Mouse (Mus musculus) neutrophil, adult 5-6 weeks (primary cell): ENCODE data around the gene Malrd1. TPM values are rescaled to one million over a fixed set of nuclear protein-coding genes. Genes with fewer than 3 reads are reported as not detected.

ENCODE experiments used
- ATAC-seq: fragments of 151-379, 151-347 bp; 2 replicates; pipeline ENCODE4 v1.8.0; 2017; ENCODE audit warnings: mild to moderate bottlenecking, moderate TSS enrichment; ENCODE audit not compliant: insufficient number of reproducible peaks, poor library complexity, low FRiP score, severe bottlenecking; ENCODE audit errors: extremely low read depth
- total RNA-seq: library from RNA; stranded (forward); fragments of 200-1000 nt; gene quantifications from 2 replicates; pipeline ENCODE4 v1.2.3, GENCODE M21; 2017

Gene Malrd1
- total RNA-seq = not detected in 2 replicates

DNA sequence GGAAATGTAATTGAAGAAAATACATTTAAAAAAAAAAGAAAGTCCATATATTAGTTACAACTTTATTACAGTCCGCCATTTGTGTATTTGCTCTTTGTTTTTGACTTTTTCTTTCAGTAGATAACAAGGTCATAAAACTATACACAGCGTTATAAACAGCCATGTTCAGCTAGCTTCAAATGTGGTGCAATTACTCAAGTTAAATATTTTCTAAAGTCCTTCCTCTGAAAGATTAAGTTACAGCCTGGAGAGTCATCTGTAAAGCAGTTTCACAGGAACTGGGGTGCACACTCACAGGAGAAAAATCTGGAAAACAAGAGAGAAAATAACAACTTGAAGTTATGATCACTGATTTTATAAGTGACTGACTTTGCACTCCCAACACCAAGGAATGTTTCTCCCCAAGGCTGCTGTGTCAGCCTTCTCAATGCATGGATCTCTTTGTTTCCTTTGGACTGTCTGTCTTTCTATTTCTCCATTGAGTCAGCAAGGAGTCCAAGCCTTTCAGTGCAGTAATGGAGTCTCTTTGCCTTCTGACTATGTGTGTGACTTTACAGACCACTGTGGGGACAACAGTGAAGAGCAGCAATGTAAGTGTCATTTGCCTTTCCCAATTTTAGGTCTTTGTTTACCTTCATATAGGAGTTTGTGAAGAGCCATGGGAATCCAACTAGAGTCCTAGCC, at the start of gene Malrd1:
TSS of gene Malrd1 (plus strand) at position 239 of the 684 bp plus-strand sequence.
- no peak for ATAC-seq

- no peak for ATAC-seq
These were observed 12.4 kb downstream of the Malrd1 start for GRCm38 (mm10) chr2:15538643-15539042.

- ATAC-seq = no peak
These were observed 87.2 kb downstream of the Malrd1 start for GRCm38 (mm10) chr2:15613327-15613948.

- no peak for ATAC-seq
These were observed 87.7 kb downstream of the Malrd1 start for GRCm38 (mm10) chr2:15614026-15614425.

- ATAC-seq = no peak
These were observed 109.5 kb downstream of the Malrd1 start for GRCm38 (mm10) chr2:15635761-15636160.

GRCm38 (mm10) chr2:15643864-15644263, 117.6 kb downstream of the Malrd1 start:
- ATAC-seq = no peak

- ATAC-seq = no peak
These were observed 130.1 kb downstream of the Malrd1 start for GRCm38 (mm10) chr2:15656388-15656787.

- ATAC-seq = no peak
These were observed 176.7 kb downstream of the Malrd1 start for GRCm38 (mm10) chr2:15702977-15703376.

DNA sequence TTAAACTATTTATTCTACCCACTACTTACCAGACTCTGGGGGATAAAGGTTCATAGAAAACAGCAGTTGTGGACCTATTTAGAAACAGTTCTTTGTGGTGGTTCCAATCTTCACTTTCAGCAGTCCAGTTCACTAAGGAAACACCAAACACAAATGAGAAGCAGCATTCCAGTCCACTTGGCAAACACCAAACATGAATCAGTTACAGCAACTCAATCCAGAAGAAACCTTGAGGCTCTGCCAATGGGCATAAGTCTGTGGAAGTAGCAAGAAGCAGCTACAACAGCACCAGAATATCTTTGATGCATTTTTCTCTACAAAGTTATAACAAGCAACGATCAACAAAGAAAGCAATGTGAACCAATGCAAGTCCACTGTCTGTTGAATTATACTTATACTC, 214.7 kb downstream of the Malrd1 start:
- ATAC-seq = no peak

DNA sequence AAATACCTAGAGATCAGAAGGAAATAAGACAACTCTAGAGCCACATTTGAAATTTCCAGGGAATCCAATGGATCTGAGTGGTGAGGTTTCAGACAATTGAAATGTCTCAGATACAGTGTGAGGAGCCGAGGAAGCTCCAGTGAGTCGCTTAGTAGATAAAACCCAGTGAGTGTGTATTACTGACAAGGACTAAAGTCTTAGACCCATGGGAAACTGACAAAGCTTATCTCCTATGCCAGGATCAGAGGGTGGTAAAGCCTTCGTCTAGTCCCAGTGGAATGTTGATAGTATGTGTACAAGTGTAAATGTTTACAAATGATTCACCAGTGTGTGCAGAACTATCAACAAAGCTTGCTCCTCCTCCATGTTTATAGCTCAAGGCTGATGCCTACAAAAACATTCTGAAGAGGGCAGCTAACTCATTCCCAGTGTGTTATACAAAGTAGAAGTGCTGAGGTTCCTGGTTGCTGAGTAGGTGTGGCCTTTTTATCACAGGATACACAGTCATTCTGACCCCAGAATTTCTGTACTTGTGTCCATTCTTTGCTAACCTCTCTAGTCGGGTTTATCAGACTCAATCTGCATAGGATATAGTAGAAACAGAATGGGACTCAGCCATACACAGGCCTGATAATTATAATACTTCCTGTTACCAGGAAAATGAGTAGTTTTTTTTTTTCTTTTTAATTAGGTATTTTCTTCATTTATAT, 218.9 kb downstream of the Malrd1 start:
- ATAC-seq = no peak

DNA sequence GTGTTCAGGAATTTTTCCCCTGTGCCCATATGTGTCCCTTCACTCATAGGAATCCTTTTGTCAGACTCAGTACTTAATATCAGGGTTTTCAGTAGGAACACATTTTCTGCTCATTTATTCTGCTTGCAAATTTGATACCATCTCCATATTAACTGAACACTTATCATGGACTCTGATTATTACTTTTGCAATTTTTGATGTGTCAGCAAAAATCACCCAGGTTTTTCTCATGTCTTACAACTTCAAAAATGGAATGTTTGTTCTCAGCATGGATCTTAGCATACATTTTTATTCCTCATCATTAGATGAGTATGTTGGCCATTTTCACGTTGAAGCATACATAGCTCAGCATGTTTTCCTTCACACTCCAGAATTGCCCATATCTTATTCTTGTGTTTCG, 258.5 kb downstream of the Malrd1 start:
- no peak for ATAC-seq

DNA sequence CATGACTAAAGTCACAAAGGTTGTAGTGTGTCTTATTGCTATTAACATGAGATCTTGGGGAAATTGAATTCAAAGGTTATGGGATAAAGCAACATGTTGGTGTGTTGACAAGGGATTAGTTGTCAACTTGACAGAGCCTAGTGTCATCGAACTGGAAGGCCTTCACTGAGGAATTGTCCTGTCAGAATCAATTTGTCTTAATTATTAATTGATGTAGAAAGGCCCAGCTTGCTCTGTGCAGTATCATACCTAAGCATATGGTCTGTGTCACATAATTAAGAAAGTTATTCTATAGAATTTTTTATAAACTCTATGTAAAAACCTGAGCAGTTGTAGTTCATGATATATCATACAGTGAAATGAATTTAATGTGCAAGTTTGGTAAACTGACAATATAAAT, 289.4 kb downstream of the Malrd1 start:
- no peak for ATAC-seq

- no peak for ATAC-seq
These were observed 343.1 kb downstream of the Malrd1 start for GRCm38 (mm10) chr2:15869380-15869779.

DNA sequence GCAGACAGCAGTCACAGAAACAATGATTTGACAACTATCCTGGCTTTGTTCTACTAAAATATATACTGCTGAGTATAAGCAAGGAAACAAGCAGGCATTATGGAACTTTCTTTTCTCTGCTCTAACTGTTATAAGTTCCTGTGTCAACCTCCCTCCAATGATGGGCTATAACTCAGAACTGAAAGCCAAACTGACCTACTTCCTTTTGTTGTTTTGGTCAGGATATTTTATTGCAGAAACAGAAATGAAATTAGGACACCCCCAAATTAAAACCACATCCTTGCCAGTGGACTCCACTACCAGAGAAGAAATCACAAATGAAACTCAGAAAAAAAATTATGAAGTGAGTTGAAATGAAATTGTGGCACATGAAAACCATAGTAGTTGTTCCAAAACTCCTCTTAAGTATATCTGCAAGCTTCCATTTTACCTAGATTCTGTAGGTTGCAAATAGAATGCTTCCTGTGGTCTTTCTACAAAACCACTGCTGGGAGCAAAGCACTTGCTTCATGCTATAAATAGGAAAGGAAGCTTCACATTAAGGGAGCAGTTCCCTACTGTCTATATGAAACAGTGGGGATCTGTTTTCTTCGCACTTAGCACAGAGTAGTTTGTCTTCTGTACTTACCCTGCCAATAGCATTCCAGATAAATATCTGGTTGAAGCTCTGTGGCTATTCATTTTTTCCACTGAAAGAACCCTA, 367.3 kb downstream of the Malrd1 start:
- ATAC-seq = no peak

- ATAC-seq = no peak
These were observed 399.2 kb downstream of the Malrd1 start for GRCm38 (mm10) chr2:15925432-15925831.

- ATAC-seq = no peak
These were observed 399.8 kb downstream of the Malrd1 start for GRCm38 (mm10) chr2:15926041-15926440.

GRCm38 (mm10) chr2:15931479-15931878, 405.2 kb downstream of the Malrd1 start:
- no peak for ATAC-seq

DNA sequence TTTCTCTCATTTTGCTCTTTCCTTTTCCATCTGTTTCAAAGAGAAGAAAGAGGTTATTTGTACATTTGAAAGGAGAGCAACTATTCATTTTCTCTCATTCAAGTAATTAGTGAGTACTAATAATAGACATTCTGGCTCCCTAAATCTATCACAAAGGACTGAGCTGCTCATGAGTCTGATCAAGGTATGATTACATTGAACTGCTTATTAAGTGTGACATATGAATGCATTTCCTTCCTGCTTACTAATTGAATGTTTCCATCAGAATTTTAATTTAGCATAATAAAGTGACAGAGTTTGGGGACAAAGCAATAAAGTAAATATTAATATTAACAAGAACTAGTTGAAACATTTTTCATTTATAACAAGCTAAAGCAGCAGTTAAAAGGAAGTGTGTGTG, 405.6 kb downstream of the Malrd1 start:
- ATAC-seq = no peak

GRCm38 (mm10) chr2:15932340-15932739, 406.1 kb downstream of the Malrd1 start:
- ATAC-seq = no peak

DNA sequence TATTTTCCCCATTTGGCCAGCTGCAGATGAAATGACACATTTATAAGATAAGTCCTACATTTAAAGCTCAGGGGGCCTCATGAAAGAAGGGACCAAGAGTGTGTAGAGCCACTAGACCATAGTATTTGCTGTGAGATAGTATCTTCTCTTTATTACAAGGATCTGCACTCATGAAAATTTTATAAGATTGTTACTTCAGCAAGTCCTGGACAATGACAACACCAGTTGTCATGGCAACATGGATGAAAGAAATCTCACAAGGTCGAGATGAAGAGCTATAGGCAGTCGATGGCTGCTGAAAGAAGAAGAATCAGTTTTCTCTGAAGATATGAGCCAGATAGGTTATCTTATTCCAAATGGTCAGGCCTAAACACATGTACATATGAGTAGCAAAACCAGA, 476.6 kb downstream of the Malrd1 start:
- no peak for ATAC-seq
